Mouse (Mus musculus): Measurements from ENCODE around the gene Apbb2.

DNA sequence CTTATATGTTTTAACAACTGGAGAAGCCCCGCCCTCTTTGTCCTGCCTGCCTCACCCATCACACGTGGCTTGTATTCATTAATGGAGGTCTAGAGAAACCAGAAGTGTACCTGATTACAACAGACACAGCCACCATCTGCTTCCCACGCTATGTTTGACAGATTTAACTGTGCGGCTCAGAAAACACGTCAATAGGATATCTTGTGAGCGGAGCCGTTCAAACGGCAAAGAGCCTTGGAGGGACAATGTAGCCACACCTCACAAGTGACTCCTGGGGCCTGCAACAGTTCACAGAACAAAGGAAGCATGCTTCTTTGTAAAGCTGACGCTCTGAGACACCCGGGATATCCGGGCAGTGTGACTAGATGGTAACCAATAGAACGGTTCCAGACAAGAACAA is 145.0 kb downstream of the Apbb2 start:
- TF ChIP-seq GATA1 (IDR thresholded peaks at IDR 0.05; ENCODE audit: borderline replicate concordance, low read length) (no peak), FLI1 (IDR thresholded peaks at IDR 0.05; ENCODE audit: low read length) (no peak)
